Mouse (Mus musculus) hindbrain, embryonic 11.5 days (tissue): ENCODE measurements at regions not wholly inside any gene's neighbourhood (a gene's known extent, or its start where the extent isn't known, plus 50 kb on each side); places are given as distances from the start of the nearest gene placed in this dataset.

ENCODE experiments used
- ATAC-seq: fragments of 200-750 bp; cut with Nextera tagmentation; 2 replicates; pipeline ENCODE4 v1.8.0; 2017; ENCODE audit warnings: mild to moderate bottlenecking, moderate TSS enrichment, moderate library complexity; ENCODE audit not compliant: low FRiP score
- DNase-seq: peaks from one replicate; pipeline ENCODE4 v3.0.0-alpha.2; 2015; ENCODE audit warnings: low spot score
- H3K27ac ChIP-seq: fragments of 300-500 bp; sonication (generic); 2 replicates; pipeline ENCODE4 v1.5.1; 2014; ENCODE audit warnings: mild to moderate bottlenecking, low read depth, low read length
- H3K27me3 ChIP-seq: fragments of 300-500 bp; sonication (generic); 2 replicates; pipeline ENCODE4 v1.6.1; 2014; ENCODE audit warnings: mild to moderate bottlenecking, low read length, moderate library complexity, mixed read lengths; ENCODE audit not compliant: control insufficient read depth, insufficient read depth
- H3K36me3 ChIP-seq: fragments of 300-500 bp; sonication (generic); 2 replicates; pipeline ENCODE4 v1.6.1; 2014; ENCODE audit warnings: mild to moderate bottlenecking, low read length, moderate library complexity, mixed read lengths; ENCODE audit not compliant: control insufficient read depth, insufficient read depth
- H3K4me1 ChIP-seq: fragments of 300-500 bp; sonication (generic); replicated peaks from 2 replicates; pipeline ENCODE4 v1.6.1; 2014; ENCODE audit warnings: low read length, mixed read lengths; ENCODE audit not compliant: control insufficient read depth, insufficient read depth
- H3K4me2 ChIP-seq: fragments of 300-500 bp; sonication (generic); replicated peaks from 2 replicates; pipeline ENCODE4 v1.6.1; 2014; ENCODE audit warnings: mild to moderate bottlenecking, low read depth, low read length
- H3K4me3 ChIP-seq: fragments of 300-500 bp; sonication (generic); 2 replicates; pipeline ENCODE4 v1.5.1; 2014; ENCODE audit warnings: low read depth, low read length
- H3K9ac ChIP-seq: fragments of 300-500 bp; sonication (generic); 2 replicates; pipeline ENCODE4 v1.6.1; 2014; ENCODE audit warnings: low read depth, low read length
- H3K9me3 ChIP-seq: fragments of 300-500 bp; sonication (generic); 2 replicates; pipeline ENCODE4 v1.6.1; 2016; ENCODE audit warnings: low read length; ENCODE audit not compliant: control insufficient read depth
- WGBS: fragments of 180-500 bp; shearing (Covaris S2); extraction: QIAGEN DNeasy Blood & Tissue Kit; methylation state at CpG from one replicate; pipeline ENCODE4 v1.1.7; 2014; 5-methylcytosine and 5-hydroxymethylcytosine counted together

- Histone ChIP-seq H3K36me3 (no peaks in the 10 kb centered on the region), H3K4me3 (no peak overlapping the region), H3K4me1 (no peaks in the 10 kb centered on the region), H3K9ac (no peak overlapping the region), H3K9me3 (no peaks in the 10 kb centered on the region), H3K4me2 (no peak overlapping the region), H3K27ac (no peak overlapping the region), H3K27me3 (no peaks in the 10 kb centered on the region)
- ATAC-seq: no peak
- 69% methylated on average over 6 of the region's 6 CpGs for WGBS
- no peak for DNase-seq
Observed at GRCm38 (mm10) chr1:47093289-47093947, 200.8 kb upstream of the Slc39a10 start.

- Histone ChIP-seq H3K9me3 (no peaks in the 10 kb centered on the region), H3K27ac (no peak overlapping the region), H3K27me3 (no peaks in the 10 kb centered on the region), H3K9ac (no peak overlapping the region), H3K4me3 (no peak overlapping the region), H3K4me2 (no peak overlapping the region), H3K36me3 (no peaks in the 10 kb centered on the region), H3K4me1 (no peaks in the 10 kb centered on the region)
- no peak for ATAC-seq
- WGBS: 87% methylated on average over 7 of the region's 7 CpGs
- no peak for DNase-seq
Observed at GRCm38 (mm10) chr1:47076423-47076822, 183.8 kb upstream of the Slc39a10 start.

- Histone ChIP-seq H3K4me2 (no peak overlapping the region), H3K9me3 (no peaks in the 10 kb centered on the region), H3K36me3 (no peaks in the 10 kb centered on the region), H3K4me3 (no peak overlapping the region), H3K27me3 (no peaks in the 10 kb centered on the region), H3K9ac (no peak overlapping the region), H3K27ac (no peak overlapping the region), H3K4me1 (no peaks in the 10 kb centered on the region)
- WGBS: 74% methylated on average over 1 of the region's 1 CpGs
- ATAC-seq (no peak), DNase-seq (no peak)
Observed at GRCm38 (mm10) chr1:47058149-47058548, 165.5 kb upstream of the Slc39a10 start.

GRCm38 (mm10) chr1:47057344-47057743 is 164.7 kb upstream of the Slc39a10 start:
- H3K4me3 ChIP-seq: no peak overlapping the region
- 77% methylated on average over 3 of the region's 3 CpGs for WGBS
- no peak overlapping the region for H3K27ac ChIP-seq
- H3K9me3 ChIP-seq: no peaks in the 10 kb centered on the region
- DNase-seq (no peak), ATAC-seq (no peak)
- no peaks in the 10 kb centered on the region for H3K4me1 ChIP-seq
- H3K4me2 ChIP-seq: no peak overlapping the region
- no peak overlapping the region for H3K9ac ChIP-seq
- no peaks in the 10 kb centered on the region for H3K36me3 ChIP-seq
- no peaks in the 10 kb centered on the region for H3K27me3 ChIP-seq

GRCm38 (mm10) chr1:47051109-47051508 is 158.5 kb upstream of the Slc39a10 start:
- no peak overlapping the region for H3K27ac ChIP-seq
- H3K4me1 ChIP-seq: no peaks in the 10 kb centered on the region
- no peaks in the 10 kb centered on the region for H3K36me3 ChIP-seq
- H3K9me3 ChIP-seq: no peaks in the 10 kb centered on the region
- no peaks in the 10 kb centered on the region for H3K27me3 ChIP-seq
- no peak for DNase-seq
- H3K9ac ChIP-seq: no peak overlapping the region
- H3K4me3 ChIP-seq: no peak overlapping the region
- no peak for ATAC-seq
- H3K4me2 ChIP-seq: no peak overlapping the region

GRCm38 (mm10) chr1:47050492-47050891 is 157.8 kb upstream of the Slc39a10 start:
- no peak overlapping the region for H3K9ac ChIP-seq
- H3K4me1 ChIP-seq: no peaks in the 10 kb centered on the region
- WGBS: 79% methylated on average over 1 of the region's 1 CpGs
- no peaks in the 10 kb centered on the region for H3K36me3 ChIP-seq
- H3K27me3 ChIP-seq: no peaks in the 10 kb centered on the region
- ATAC-seq: no peak
- H3K27ac ChIP-seq: no peak overlapping the region
- no peak overlapping the region for H3K4me2 ChIP-seq
- no peaks in the 10 kb centered on the region for H3K9me3 ChIP-seq
- H3K4me3 ChIP-seq: no peak overlapping the region
- no peak for DNase-seq

- no peaks in the 10 kb centered on the region for H3K36me3 ChIP-seq
- DNase-seq (no peak), ATAC-seq (no peak)
- no peaks in the 10 kb centered on the region for H3K9me3 ChIP-seq
- H3K9ac ChIP-seq: no peak overlapping the region
- no peak overlapping the region for H3K27ac ChIP-seq
- WGBS: 80% methylated on average over 2 of the region's 2 CpGs
- no peak overlapping the region for H3K4me2 ChIP-seq
- H3K27me3 ChIP-seq: no peaks in the 10 kb centered on the region
- no peak overlapping the region for H3K4me3 ChIP-seq
- H3K4me1 ChIP-seq: no peaks in the 10 kb centered on the region
Observed at GRCm38 (mm10) chr1:47037576-47037975, 144.9 kb upstream of the Slc39a10 start.

- Histone ChIP-seq H3K4me2 (no peak overlapping the region), H3K9me3 (no peaks in the 10 kb centered on the region), H3K4me1 (no peaks in the 10 kb centered on the region), H3K27me3 (no peaks in the 10 kb centered on the region), H3K4me3 (no peak overlapping the region), H3K9ac (no peak overlapping the region), H3K27ac (no peak overlapping the region), H3K36me3 (no peaks in the 10 kb centered on the region)
- DNase-seq (no peak), ATAC-seq (no peak)
- 34% methylated on average over 1 of the region's 1 CpGs for WGBS
Observed at GRCm38 (mm10) chr1:47019356-47019755, 126.7 kb upstream of the Slc39a10 start.

- H3K4me1 ChIP-seq: no peaks in the 10 kb centered on the region
- H3K36me3 ChIP-seq: no peaks in the 10 kb centered on the region
- H3K27ac ChIP-seq: no peak overlapping the region
- ATAC-seq: no peak
- no peak overlapping the region for H3K4me2 ChIP-seq
- H3K4me3 ChIP-seq: no peak overlapping the region
- 75% methylated on average over 1 of the region's 1 CpGs for WGBS
- no peaks in the 10 kb centered on the region for H3K27me3 ChIP-seq
- no peak for DNase-seq
- no peaks in the 10 kb centered on the region for H3K9me3 ChIP-seq
- H3K9ac ChIP-seq: no peak overlapping the region
Observed at GRCm38 (mm10) chr1:47014526-47014925, 121.9 kb upstream of the Slc39a10 start.
